Mouse (Mus musculus): ENCODE measurements around the gene Plscr2.

Gene Plscr2

DNA sequence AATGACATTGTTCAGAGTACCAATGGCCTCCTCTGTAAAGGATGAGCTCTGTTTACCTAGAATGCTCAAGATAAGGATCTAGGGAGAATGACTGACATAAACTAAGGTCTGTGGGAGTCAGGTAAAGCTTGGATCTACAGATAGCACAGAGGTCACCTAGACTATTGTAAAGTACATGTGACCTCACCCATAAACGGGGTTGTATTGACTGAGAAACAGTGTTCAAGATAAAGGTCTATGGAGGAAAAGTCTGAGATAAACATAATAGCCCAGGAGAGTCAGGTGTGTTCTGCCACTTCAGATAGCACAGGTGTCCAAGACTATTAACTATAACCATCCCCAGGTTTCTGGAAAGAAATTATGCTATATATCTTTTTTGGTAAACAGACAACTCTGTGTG lies 63.6 kb downstream of the Plscr2 start:
- no peak for ATAC-seq (ENCODE audit: low TSS enrichment)
